Comparison of ENCODE assay signal across 8 mouse cellular contexts in the genomic region with DNA sequence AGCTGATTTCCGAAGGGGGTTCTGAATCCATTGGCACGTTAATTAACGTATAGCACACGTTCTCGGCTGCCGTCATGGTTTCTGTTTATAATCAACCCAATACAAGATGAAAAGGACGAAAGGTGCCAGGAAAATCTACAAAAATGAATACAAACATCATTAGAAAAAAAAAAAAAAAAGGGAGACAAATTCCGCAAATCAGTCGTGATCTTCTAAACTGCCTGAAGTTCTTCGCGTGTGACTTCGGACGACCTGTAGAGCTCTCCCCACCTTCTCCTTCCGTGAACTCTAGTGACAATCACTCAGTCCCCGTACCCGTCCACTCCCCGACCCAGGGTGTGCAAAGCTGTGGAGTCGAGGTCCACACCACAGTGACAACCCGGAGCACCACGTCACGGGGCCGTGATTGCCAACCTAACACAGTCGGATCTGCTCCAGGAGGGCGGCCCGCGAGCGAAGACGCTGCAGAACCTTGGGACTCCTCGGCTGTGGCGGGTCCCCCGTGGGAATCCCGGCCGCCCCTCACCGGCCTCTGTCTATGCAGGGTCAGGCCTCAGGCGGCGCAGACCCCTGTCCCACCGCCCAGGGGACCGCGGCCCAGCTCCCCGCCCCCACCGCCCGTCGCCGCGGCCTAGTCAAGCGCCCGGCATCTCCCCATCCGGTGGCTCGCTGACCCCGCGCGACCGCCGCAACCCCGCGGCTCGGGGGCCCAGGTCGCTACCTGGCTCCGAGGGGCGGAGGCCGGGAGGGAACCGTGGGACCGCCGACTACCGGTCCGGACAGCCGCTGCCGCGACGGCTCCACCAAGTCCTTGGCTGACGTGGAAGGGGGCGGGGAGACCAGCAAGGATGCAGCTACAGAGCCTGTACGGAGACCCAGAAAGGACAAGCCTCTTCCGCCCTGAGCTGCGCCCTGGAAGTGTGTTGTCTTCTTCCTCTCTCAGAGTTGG. TPM values are rescaled to one million over a fixed set of nuclear protein-coding genes. Genes with fewer than 3 reads are reported as not detected.
DNase-seq lines count a peak whose midpoint lies in the region; ATAC-seq and TF ChIP-seq lines count a peak whose summit lies in the region.

A gene (minus strand): TSS at position 827 of the 949 bp plus-strand sequence.

- TF ChIP-seq POLR2A in cortical plate, adult 2 months (IDR thresholded peaks at IDR 0.05; ENCODE audit: extremely low read depth, insufficient read depth, low read length), result peak; percentile 74

- no peak for TF ChIP-seq CTCF in cortical plate, adult 2 months (IDR thresholded peaks at IDR 0.05; ENCODE audit: extremely low read depth, insufficient read depth, low read length)

- ATAC-seq in activated CD4-positive, CD25-positive, alpha-beta regulatory T cell, adult 4 months, result peak; percentile 97
- peak; percentile 97 for ATAC-seq in inflammation-experienced regulatory T-cells, adult 6 months
- ATAC-seq in megakaryocyte-erythroid progenitor cell, adult 5-6 weeks (replicated peaks; ENCODE audit: low FRiP score, low TSS enrichment, poor library complexity, severe bottlenecking), result peak; percentile 98

- DNase-seq in gastrocnemius, postnatal 10 days, result peak; percentile 88
- peak; percentile 87 to 95 for DNase-seq in left cerebral cortex, postnatal 10 days (ENCODE audit: extremely low spot score in 1 of 2, low spot score in 2 of 2)
- peak; percentile 92 for DNase-seq in right cerebral cortex, postnatal 25 days
- DNase-seq in urinary bladder, postnatal 4 days (ENCODE audit: low spot score in 2 of 2), result peak; percentile 86 to 92

- intact Hi-C loops in left cerebral cortex, postnatal 10 days (cut with DNase I), result no loop called here

- H3K4me1 ChIP-seq in cortical plate, adult 2 months (ENCODE audit: control insufficient read depth, insufficient read depth, low read length), result no peaks in the 10 kb centered on the region; the same call in 1 of the 2 replicates

- H3K4me3 ChIP-seq in cortical plate, adult 2 months (ENCODE audit: insufficient read depth, low read length), result peak within 1 kb of the TSS; percentile 66

- no peak within 1 kb of the TSS for H3K27ac ChIP-seq in cortical plate, adult 2 months (ENCODE audit: insufficient read depth, low read length)

RNA-seq across cellular contexts. Expression of the gene that starts here (rescaled TPM):
- 100 to 1,000 TPM; 114 to 121 TPM for polyA plus RNA-seq in activated CD4-positive, CD25-positive, alpha-beta regulatory T cell, adult 4 months (2017; shearing (Covaris generic))
- polyA plus RNA-seq in cortical plate, adult 2 months (2012; rRNA removed), result 38.9 and 39.4 TPM in 2 replicates
- total RNA-seq in gastrocnemius, postnatal 10 days (2021), result 10 to 100 TPM; 43.9 to 48.7 TPM
- 100 to 1,000 TPM; 114 to 150 (median 118) TPM for polyA plus RNA-seq in inflammation-experienced regulatory T-cells, adult 6 months (2017; shearing (Covaris generic))
- total RNA-seq in left cerebral cortex, postnatal 10 days (2021), result 10 to 100 TPM; 61.8 to 64.7 TPM
- 69.9 and 92.9 TPM in 2 replicates for total RNA-seq in megakaryocyte-erythroid progenitor cell, adult 5-6 weeks (2014; fragmentation: Nextera tagmentation)
- total RNA-seq in megakaryocyte-erythroid progenitor cell, adult 5-6 weeks (2017), result 69.6 and 89.7 TPM in 2 replicates
